Mouse (Mus musculus): ENCODE results near the gene Setd1a. TPM values are rescaled to one million over a fixed set of nuclear protein-coding genes. Genes with fewer than 3 reads are reported as not detected.
"Not testable (repeated sequence)": the region's sequence is repeated elsewhere in the genome, so short reads cannot be mapped to it uniquely, and the experiment has no call there.

Gene Setd1a
- total RNA-seq, 2 experiments from 2014 or later, result 44.5 to 49.4 TPM

- no peak for TF ChIP-seq CTCF (conservative IDR thresholded peaks at IDR 0.05)
Measured at GRCm38 (mm10) chr7:127835550-127835949, 59.1 kb downstream of the Setd1a start.

DNA sequence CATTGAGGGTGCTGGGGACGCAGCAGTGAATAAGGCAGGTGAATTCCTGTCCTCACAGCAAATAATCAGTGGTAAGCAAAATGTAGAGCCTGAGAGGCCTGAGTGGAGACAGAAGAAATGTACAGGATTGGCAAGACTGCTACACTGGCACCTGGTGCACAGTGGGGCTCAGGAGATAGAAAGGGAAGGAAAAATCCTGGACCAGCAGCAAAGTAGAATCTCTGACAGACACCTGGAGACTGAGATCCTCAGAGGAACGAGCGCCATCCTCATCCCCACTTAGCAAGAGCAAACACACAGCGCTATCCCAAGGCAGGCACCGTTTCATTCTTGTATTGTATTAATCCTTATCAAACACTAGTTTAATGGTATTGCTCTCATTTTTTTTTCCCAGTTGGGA is 61.0 kb downstream of the Setd1a start:
- H3K27ac ChIP-seq, result no peak overlapping the region

More at GRCm38 (mm10) chr7:127835550-127835949, 59.1 kb downstream of the Setd1a start:
- no peak for DNase-seq (ENCODE audit: low spot score in 2 of 2)
- Histone ChIP-seq H3K4me3 (no peak overlapping the region), H3K27ac (no peak overlapping the region)

DNA sequence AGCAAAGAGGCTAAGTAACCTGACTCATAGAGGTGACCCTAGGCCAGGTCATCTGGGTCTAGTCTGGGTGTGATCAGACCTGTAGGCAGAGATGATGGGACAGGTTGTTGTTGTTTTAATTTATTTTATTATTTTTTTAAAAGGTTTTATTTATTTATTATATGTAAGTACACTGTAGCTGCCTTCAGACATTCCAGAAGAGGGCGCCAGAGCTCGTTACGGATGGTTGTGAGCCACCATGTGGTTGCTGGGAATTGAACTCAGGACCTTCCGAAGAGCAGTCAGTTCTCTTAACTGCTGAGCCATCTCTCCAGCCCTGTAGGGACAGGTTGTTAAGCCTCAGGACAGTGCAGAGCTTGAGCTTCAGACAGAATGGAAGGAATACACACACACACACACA is 61.4 kb downstream of the Setd1a start:
- TF ChIP-seq CTCF (conservative IDR thresholded peaks at IDR 0.05), result peak; percentile 42
- DNase-seq (ENCODE audit: low spot score in 2 of 2); H3K27ac ChIP-seq; H3K4me3 ChIP-seq: not testable (repeated sequence)

More for the DNA sequence above, 61.0 kb downstream of the Setd1a start:
- TF ChIP-seq CTCF (conservative IDR thresholded peaks at IDR 0.05), result no peak
- no peak overlapping the region for H3K4me3 ChIP-seq
- no peak for DNase-seq (ENCODE audit: low spot score in 2 of 2)

DNA sequence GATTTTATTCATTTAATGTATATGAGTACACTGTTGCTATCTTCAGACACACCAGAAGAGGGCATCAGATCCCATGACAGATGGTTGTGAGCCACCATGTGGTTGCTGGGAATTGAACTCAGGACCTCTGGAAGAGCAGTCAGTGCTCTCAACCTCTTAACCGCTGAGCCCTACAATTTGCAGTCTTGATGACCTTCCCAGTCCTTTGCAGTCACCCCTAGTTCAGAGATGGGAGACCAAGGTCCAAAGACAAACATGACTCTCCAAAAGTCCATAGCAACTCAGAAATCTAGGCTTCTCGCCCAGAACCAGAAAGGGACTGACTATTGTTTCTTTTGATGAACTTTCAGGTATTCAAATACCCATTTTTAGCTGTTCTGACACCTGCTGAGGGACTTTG is 63.6 kb downstream of the Setd1a start:
- TF ChIP-seq CTCF (conservative IDR thresholded peaks at IDR 0.05), result peak; percentile 48
- not testable (repeated sequence) for H3K4me3 ChIP-seq; DNase-seq (ENCODE audit: low spot score in 2 of 2); H3K27ac ChIP-seq

DNA sequence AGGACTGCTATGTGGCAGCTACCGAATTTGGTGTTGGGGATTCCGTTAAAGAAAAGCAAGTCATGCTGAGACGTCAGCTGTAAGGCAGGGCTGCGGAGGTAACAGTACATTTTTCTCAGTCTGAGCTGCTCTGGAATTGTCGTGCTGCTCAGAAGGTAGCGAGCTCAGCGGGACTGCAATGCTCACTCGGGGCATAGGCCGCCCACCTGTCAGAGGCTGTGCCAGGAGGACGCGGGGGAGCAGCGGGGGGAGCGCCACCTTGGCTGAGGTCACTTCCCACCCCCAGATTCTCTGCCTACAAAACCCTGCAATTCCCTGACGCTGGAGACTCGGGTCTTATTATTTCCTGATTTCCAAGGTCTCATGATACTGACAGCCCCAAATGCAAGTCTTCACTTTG is 64.4 kb downstream of the Setd1a start:
- peak; percentile 58 to 63 for DNase-seq (ENCODE audit: low spot score in 2 of 2)
- peak overlapping the region; percentile 96 for H3K4me3 ChIP-seq
- no peak for TF ChIP-seq CTCF (conservative IDR thresholded peaks at IDR 0.05)

DNA sequence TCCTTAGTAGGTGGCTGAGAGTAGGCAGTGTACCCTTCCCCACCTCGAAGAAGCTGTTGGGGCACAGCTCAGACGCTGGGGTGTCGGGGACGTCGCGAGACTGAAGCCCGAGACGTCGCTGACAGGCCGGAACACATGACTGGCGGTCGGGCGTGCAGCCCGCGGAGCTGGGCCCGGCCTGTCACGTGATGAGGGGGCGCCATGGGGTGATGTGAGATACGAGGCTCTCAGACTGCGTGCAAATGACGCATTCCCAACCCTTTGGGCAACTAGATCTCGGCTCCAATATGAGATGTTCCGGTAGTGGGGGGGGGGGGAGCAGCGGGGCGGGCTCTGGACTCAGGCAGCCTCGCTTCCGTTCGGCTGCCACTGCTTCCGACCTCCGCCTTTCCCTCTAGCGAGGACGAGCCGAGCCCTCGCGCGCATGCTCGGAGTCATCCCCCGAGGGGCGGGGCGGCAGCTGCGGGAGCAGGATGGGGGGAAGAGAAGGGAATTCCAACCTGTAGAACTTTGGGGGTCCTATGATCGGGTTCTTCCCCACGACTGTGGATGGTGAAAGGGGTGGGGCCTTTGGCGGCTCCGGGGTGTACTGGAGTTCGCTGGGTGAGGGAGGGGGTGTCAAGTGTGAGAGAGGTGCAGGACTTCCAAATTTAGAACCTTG is 65.0 kb downstream of the Setd1a start:
- DNase-seq (ENCODE audit: low spot score in 2 of 2), result peak; percentile 94 to 97
- Histone ChIP-seq H3K4me3 (peak overlapping the region; percentile 96), H3K27ac (peak overlapping the region; percentile 98)
- no peak for TF ChIP-seq CTCF (conservative IDR thresholded peaks at IDR 0.05)

More for the DNA sequence above, 64.4 kb downstream of the Setd1a start:
- peak overlapping the region; percentile 98 for H3K27ac ChIP-seq

GRCm38 (mm10) chr7:127842001-127842718 is 65.7 kb downstream of the Setd1a start:
- DNase-seq (ENCODE audit: low spot score in 2 of 2), result peak; percentile 69 to 76
- Histone ChIP-seq H3K27ac (peak overlapping the region; percentile 98), H3K4me3 (peak overlapping the region; percentile 96)
- no peak for TF ChIP-seq CTCF (conservative IDR thresholded peaks at IDR 0.05)

Other genes starting within 250 kb of the Setd1a start
- gene Tmem265, start 215.3 kb upstream of the Setd1a start, total RNA-seq (2021), result not detected
- gene Phkg2, start 203.3 kb upstream of the Setd1a start, total RNA-seq (2021), result 10 to 100 TPM; 80.4 to 84.2 TPM
- gene Ccdc189, start 188.1 kb upstream of the Setd1a start, total RNA-seq (2021), result 10 to 100 TPM; 11.5 to 12.9 TPM
- 10 to 100 TPM; 69.5 to 72.8 TPM for gene Rnf40, start 187.9 kb upstream of the Setd1a start, total RNA-seq (2021)
- gene Zfp629, start 160.9 kb upstream of the Setd1a start, total RNA-seq (2021), result 10 to 100 TPM; 21.8 to 22.5 TPM
- 10 to 100 TPM; 20.1 to 26.6 TPM for gene Bcl7c, start 67.7 kb upstream of the Setd1a start, total RNA-seq (2021)
- 1 to 10 TPM; 1.9 to 3.1 TPM for gene Ctf1, start 63.9 kb upstream of the Setd1a start, total RNA-seq (2021)
- gene Ctf2, start 44.5 kb upstream of the Setd1a start, total RNA-seq (2021), result not detected
- 10 to 100 TPM; 53.8 to 59.7 TPM for gene Fbxl19, start 32.1 kb upstream of the Setd1a start, total RNA-seq (2021)
- gene Orai3, start 6.9 kb upstream of the Setd1a start, total RNA-seq (2021), result 10 to 100 TPM; 30.1 to 31.5 TPM
- 1 to 10 TPM; 1.4 to 3.3 TPM for gene Gm49388, start 8.9 kb downstream of the Setd1a start, total RNA-seq (2021)
- gene Hsd3b7, start 23.9 kb downstream of the Setd1a start, total RNA-seq (2021), result 1 to 10 TPM; 7.0 to 8.8 TPM
- gene Stx4a, start 47.6 kb downstream of the Setd1a start, total RNA-seq (2021), result 10 to 100 TPM; 60.2 to 64.6 TPM
- 100 to 1,000 TPM; 336 to 351 TPM for gene Stx1b, start 47.9 kb downstream of the Setd1a start, total RNA-seq (2021)
- 10 to 100 TPM; 33.3 to 35.8 TPM for gene Zfp646, start 99.6 kb downstream of the Setd1a start, total RNA-seq (2021)
- 10 to 100 TPM; 24.3 to 25.7 TPM for gene Zfp668, start 100.2 kb downstream of the Setd1a start, total RNA-seq (2021)
- gene Prss53, start 114.3 kb downstream of the Setd1a start, total RNA-seq (2021), result 1 to 10 TPM; 2.8 to 3.1 TPM
- not detected for gene Gm21974, start 118.8 kb downstream of the Setd1a start, total RNA-seq (2021)
- 10 to 100 TPM; 26.3 to 26.6 TPM for gene Vkorc1, start 118.9 kb downstream of the Setd1a start, total RNA-seq (2021)
- 10 to 100 TPM; 36.9 to 41.7 TPM for gene Bckdk, start 127.4 kb downstream of the Setd1a start, total RNA-seq (2021)
- gene Kat8, start 135.8 kb downstream of the Setd1a start, total RNA-seq (2021), result 10 to 100 TPM; 31.7 to 34.3 TPM
- under 1 TPM; 0.20 to 0.66 TPM for gene Prss8, start 153.4 kb downstream of the Setd1a start, total RNA-seq (2021)
- 10 to 100 TPM in 1 of 2 experiments, 1 to 10 TPM in 1; 9.7 to 10.6 TPM for gene Prss36, start 170.1 kb downstream of the Setd1a start, total RNA-seq (2021)
- gene Fus, start 190.8 kb downstream of the Setd1a start, total RNA-seq (2021), result 100 to 1,000 TPM; 345 to 392 TPM
- gene Pycard, start 217.2 kb downstream of the Setd1a start, total RNA-seq (2021), result 1 to 10 TPM; 1.9 to 3.0 TPM
- 1 to 10 TPM in 1 of 2 experiments, under 1 TPM in 1; 0.77 to 1.0 TPM for gene Trim72, start 227.3 kb downstream of the Setd1a start, total RNA-seq (2021)

Measured in layer of hippocampus, adult 2 months (tissue).